In genomic region chr8:9971866-9972265, GRCm38 (mm10) we compare ENCODE assay signal across 15 mouse cellular contexts. TPM values are rescaled to one million over a fixed set of nuclear protein-coding genes. Genes with fewer than 3 reads are reported as not detected.
"Had no signal": no experiment of that assay in that cellular context is flagged by ENCODE, and none has a peak within 500 bp of the region (broad histone marks: within the 10 kb centered on the region; RNA-seq: fewer than 3 reads in every experiment).

No protein-coding gene starts in this region.

- DNase-seq: gastrocnemius, adult 2 months; gastrocnemius, postnatal 10 days; gastrocnemius, postnatal 25 days; heart, adult 18-20 months; heart, postnatal 10 days; heart, postnatal 4 days; kidney, adult 11 months; kidney, adult 2 months; kidney, adult 9 months; kidney, postnatal 14 days; kidney, postnatal 36 days; liver had no signal

- ATAC-seq: hindbrain, embryonic 16.5 days; intestine, embryonic 16.5 days had no signal

RNA-seq across cellular contexts. Expression of gene Tnfsf13b, which starts 34.4 kb away (rescaled TPM):
- polyA plus RNA-seq: limb, embryonic 10.5 days had no signal
